Mouse (Mus musculus): ENCODE results near the gene Dnajc10. TPM values are rescaled to one million over a fixed set of nuclear protein-coding genes. Genes with fewer than 3 reads are reported as not detected.

The Dnajc10 gene
- polyA plus RNA-seq (2012; ENCODE audit: insufficient read depth, low replicate concordance) = 2.5 and 7.7 TPM in 2 replicates

- Histone ChIP-seq H3K27me3 (replicated peaks) (no peaks in the 10 kb centered on the region), H3K4me3 (replicated peaks) (peak within 1 kb of the TSS; percentile 99), H3K9me3 (no peaks in the 10 kb centered on the region), H3K4me1 (peaks cover 30% of the 10 kb centered on the region), H3K36me3 (replicated peaks; ENCODE audit: low read length) (peaks cover 24% of the 10 kb centered on the region)
- TF ChIP-seq FLI1 (IDR thresholded peaks at IDR 0.05; ENCODE audit: low read length) = peak; percentile 67; the same call in 1 of the 2 replicates
- TF ChIP-seq GATA1 (IDR thresholded peaks at IDR 0.05; ENCODE audit: borderline replicate concordance, low read length) = no peak
Measured at GRCm38 (mm10) chr2:80315242-80316161, at the start of gene Dnajc10. TSS of gene Dnajc10 (plus strand) at chr2:80315466.

GRCm38 (mm10) chr2:80266894-80267293 lies 48.4 kb upstream of the Dnajc10 start:
- Histone ChIP-seq H3K4me3 (replicated peaks) (peak overlapping the region; percentile 86), H3K4me1 (peaks cover 12% of the 10 kb centered on the region), H3K36me3 (replicated peaks; ENCODE audit: low read length) (no peaks in the 10 kb centered on the region), H3K9me3 (no peaks in the 10 kb centered on the region), H3K27me3 (replicated peaks) (no peaks in the 10 kb centered on the region)
- no peak for TF ChIP-seq FLI1 (IDR thresholded peaks at IDR 0.05; ENCODE audit: low read length)
- no peak for TF ChIP-seq GATA1 (IDR thresholded peaks at IDR 0.05; ENCODE audit: borderline replicate concordance, low read length)

GRCm38 (mm10) chr2:80268053-80268452 lies 47.2 kb upstream of the Dnajc10 start:
- H3K36me3 ChIP-seq (replicated peaks; ENCODE audit: low read length) = no peaks in the 10 kb centered on the region
- H3K9me3 ChIP-seq = no peaks in the 10 kb centered on the region
- no peaks in the 10 kb centered on the region for H3K27me3 ChIP-seq (replicated peaks)
- no peak overlapping the region for H3K4me3 ChIP-seq (replicated peaks)
- no peak for TF ChIP-seq GATA1 (IDR thresholded peaks at IDR 0.05; ENCODE audit: borderline replicate concordance, low read length)
- TF ChIP-seq FLI1 (IDR thresholded peaks at IDR 0.05; ENCODE audit: low read length) = no peak
- peaks cover 12% of the 10 kb centered on the region for H3K4me1 ChIP-seq

DNA sequence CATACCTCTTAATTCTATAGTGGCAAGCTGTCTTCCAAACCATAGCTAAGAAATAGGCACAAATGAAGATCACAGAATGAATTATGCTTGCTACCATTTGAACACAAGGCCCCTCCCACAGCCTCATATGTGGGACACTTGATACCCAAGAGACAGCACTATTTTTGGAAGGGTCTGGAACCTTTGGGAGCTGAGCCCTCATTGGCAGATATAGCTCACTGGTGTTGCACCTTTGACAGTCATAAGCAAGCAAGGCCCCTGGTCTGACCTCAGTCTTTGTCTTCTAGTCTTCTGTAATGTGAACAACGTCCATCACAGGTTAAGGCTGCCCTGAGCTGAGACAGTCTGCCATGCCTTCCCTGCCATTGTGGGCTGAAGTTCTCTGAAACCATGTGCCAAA lies 43.8 kb upstream of the Dnajc10 start:
- H3K4me3 ChIP-seq (replicated peaks) = no peak overlapping the region
- H3K36me3 ChIP-seq (replicated peaks; ENCODE audit: low read length) = no peaks in the 10 kb centered on the region
- H3K9me3 ChIP-seq = no peaks in the 10 kb centered on the region
- TF ChIP-seq FLI1 (IDR thresholded peaks at IDR 0.05; ENCODE audit: low read length) (no peak), GATA1 (IDR thresholded peaks at IDR 0.05; ENCODE audit: borderline replicate concordance, low read length) (no peak)
- H3K27me3 ChIP-seq (replicated peaks) = no peaks in the 10 kb centered on the region
- H3K4me1 ChIP-seq = peaks cover 12% of the 10 kb centered on the region

DNA sequence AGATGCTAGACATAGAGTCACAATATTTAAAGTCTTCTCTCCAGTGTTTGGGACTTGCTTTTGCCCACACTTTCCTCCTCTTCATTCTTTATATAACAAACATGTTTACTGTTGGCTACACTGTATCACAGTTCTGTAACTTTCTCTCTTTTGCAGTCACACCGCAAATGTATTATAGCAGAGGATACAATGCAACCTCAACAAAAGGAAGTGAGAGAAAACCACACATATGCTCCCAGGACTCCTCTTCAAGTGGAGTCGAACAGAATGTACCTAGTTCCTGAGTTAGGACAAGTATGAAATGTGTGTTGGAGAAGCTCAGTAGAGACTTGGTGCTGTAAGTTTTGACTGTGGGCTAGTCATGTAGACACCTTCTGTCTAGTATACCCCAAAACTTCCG lies 42.2 kb upstream of the Dnajc10 start:
- Histone ChIP-seq H3K4me3 (replicated peaks) (no peak overlapping the region), H3K9me3 (no peaks in the 10 kb centered on the region), H3K36me3 (replicated peaks; ENCODE audit: low read length) (no peaks in the 10 kb centered on the region), H3K27me3 (replicated peaks) (no peaks in the 10 kb centered on the region), H3K4me1 (peaks cover 4% of the 10 kb centered on the region; the same call in 1 of the 2 replicates)
- TF ChIP-seq FLI1 (IDR thresholded peaks at IDR 0.05; ENCODE audit: low read length) = no peak
- TF ChIP-seq GATA1 (IDR thresholded peaks at IDR 0.05; ENCODE audit: borderline replicate concordance, low read length) = no peak

GRCm38 (mm10) chr2:80273763-80274162 lies 41.5 kb upstream of the Dnajc10 start:
- no peaks in the 10 kb centered on the region for H3K9me3 ChIP-seq
- H3K36me3 ChIP-seq (replicated peaks; ENCODE audit: low read length) = no peaks in the 10 kb centered on the region
- H3K4me3 ChIP-seq (replicated peaks) = no peak overlapping the region
- H3K27me3 ChIP-seq (replicated peaks) = peaks cover 1% of the 10 kb centered on the region
- TF ChIP-seq FLI1 (IDR thresholded peaks at IDR 0.05; ENCODE audit: low read length) = no peak
- TF ChIP-seq GATA1 (IDR thresholded peaks at IDR 0.05; ENCODE audit: borderline replicate concordance, low read length) = no peak
- peaks cover 4% of the 10 kb centered on the region; the same call in 1 of the 2 replicates for H3K4me1 ChIP-seq

DNA sequence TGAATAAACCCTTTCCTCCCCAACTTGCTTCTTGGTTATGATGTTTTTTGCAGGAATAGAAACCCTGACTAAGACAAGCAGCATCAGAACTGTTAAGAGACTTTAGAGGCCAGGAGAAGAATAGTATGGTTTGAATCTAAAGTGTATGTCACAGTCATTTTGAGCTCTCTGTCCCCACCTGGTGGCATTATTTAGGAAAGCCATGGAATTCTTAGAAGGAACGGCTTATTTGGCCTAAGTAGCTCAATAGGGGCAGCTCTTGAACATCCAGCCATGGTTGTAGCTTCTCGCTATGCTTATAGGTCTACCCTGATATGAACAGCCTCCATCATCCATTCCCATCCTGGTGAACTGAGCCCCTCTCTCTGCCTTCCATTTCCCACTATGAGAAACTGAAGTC lies 40.1 kb upstream of the Dnajc10 start:
- H3K27me3 ChIP-seq (replicated peaks) = peaks cover 1% of the 10 kb centered on the region
- H3K4me3 ChIP-seq (replicated peaks) = no peak overlapping the region
- H3K4me1 ChIP-seq = peaks cover 4% of the 10 kb centered on the region; the same call in 1 of the 2 replicates
- H3K9me3 ChIP-seq = no peaks in the 10 kb centered on the region
- H3K36me3 ChIP-seq (replicated peaks; ENCODE audit: low read length) = no peaks in the 10 kb centered on the region
- TF ChIP-seq FLI1 (IDR thresholded peaks at IDR 0.05; ENCODE audit: low read length) = no peak
- TF ChIP-seq GATA1 (IDR thresholded peaks at IDR 0.05; ENCODE audit: borderline replicate concordance, low read length) = no peak

DNA sequence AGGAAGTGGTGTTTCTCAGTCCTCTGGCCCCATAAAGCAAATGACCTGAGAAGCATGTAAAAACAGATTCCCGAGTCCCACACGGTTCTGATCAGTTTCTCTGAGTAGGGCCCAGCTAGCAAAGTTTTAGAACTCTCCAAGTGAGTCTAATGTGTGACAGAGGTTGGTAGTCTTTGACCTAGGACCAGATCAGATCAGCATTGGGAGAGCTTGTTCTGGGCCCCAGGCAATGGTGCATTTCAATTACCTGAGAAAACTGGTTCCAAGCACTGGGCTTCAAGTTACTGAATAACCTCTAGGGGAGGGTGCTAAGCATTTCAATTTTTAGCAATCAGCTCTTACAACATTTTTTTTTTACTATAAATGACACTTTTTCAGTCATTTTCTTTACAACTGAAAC lies 33.1 kb upstream of the Dnajc10 start:
- no peak overlapping the region for H3K4me3 ChIP-seq (replicated peaks)
- peaks cover 1% of the 10 kb centered on the region for H3K27me3 ChIP-seq (replicated peaks)
- no peaks in the 10 kb centered on the region for H3K4me1 ChIP-seq
- no peaks in the 10 kb centered on the region for H3K9me3 ChIP-seq
- TF ChIP-seq FLI1 (IDR thresholded peaks at IDR 0.05; ENCODE audit: low read length) = no peak
- TF ChIP-seq GATA1 (IDR thresholded peaks at IDR 0.05; ENCODE audit: borderline replicate concordance, low read length) = no peak
- H3K36me3 ChIP-seq (replicated peaks; ENCODE audit: low read length) = no peaks in the 10 kb centered on the region

DNA sequence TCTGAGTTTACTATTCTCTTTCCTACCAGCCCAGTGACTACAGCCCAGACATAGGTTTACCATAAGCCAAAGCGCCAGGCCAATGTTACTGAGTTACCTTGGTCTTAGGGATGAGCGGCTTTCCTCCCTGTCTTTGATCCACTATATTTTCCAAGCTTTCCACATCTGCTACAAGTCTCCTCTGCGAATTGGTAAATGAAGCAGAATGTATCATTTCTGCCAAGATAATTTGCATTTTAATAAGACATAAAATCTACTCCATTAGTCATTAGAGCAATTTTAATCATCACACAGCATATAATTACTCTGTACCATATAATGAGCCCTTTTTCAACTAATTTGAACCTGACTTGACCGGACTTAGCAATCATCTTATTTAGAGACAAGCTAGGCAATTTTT lies 28.9 kb upstream of the Dnajc10 start:
- H3K36me3 ChIP-seq (replicated peaks; ENCODE audit: low read length) = no peaks in the 10 kb centered on the region
- no peak for TF ChIP-seq GATA1 (IDR thresholded peaks at IDR 0.05; ENCODE audit: borderline replicate concordance, low read length)
- TF ChIP-seq FLI1 (IDR thresholded peaks at IDR 0.05; ENCODE audit: low read length) = no peak
- H3K4me1 ChIP-seq = no peaks in the 10 kb centered on the region

DNA sequence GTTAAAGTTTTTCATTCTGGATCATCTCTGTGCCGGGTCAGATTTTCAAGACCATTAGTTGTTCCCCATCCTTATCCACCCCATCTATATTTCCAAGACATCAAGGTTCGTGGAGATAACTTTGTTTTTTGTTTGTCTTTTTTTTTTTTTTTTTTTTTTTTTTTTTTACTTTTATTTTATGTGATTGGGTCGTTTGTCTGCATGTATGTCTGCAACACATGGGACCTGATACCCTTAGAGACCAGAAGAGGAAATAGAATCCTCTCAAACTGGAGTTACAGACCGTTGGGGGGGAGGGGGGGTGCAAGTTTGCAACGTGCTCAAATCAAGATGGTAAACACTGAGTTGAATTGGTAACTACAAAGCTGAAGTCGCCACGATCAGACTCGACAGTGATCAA lies 23.1 kb upstream of the Dnajc10 start, which contains the start of gene Prdx6b:
Prdx6b (plus strand) TSS at position 301 of the 400 bp plus-strand sequence.
- no peak for TF ChIP-seq GATA1 (IDR thresholded peaks at IDR 0.05; ENCODE audit: borderline replicate concordance, low read length)
- no peak for TF ChIP-seq FLI1 (IDR thresholded peaks at IDR 0.05; ENCODE audit: low read length)
- Histone ChIP-seq H3K36me3 (replicated peaks; ENCODE audit: low read length) (no peaks in the 10 kb centered on the region), H3K9me3 (no peaks in the 10 kb centered on the region), H3K4me1 (no peaks in the 10 kb centered on the region), H3K4me3 (replicated peaks) (no peak within 1 kb of the TSS), H3K27me3 (replicated peaks) (no peaks in the 10 kb centered on the region)

More for the DNA sequence above, 28.9 kb upstream of the Dnajc10 start:
- H3K9me3 ChIP-seq = no peaks in the 10 kb centered on the region
- H3K27me3 ChIP-seq (replicated peaks) = no peaks in the 10 kb centered on the region
- no peak overlapping the region for H3K4me3 ChIP-seq (replicated peaks)

Measured in megakaryocyte, embryonic 14.5 days (primary cell).